Mouse (Mus musculus) spleen, adult 2 months (tissue): ENCODE data around the gene Kmt2e.

Source experiments
- CTCF ChIP-seq: fragments of 200-500 bp; IDR thresholded peaks from 2 replicates; pipeline ENCODE4 v1.5.1; 2011; ENCODE audit warnings: mild to moderate bottlenecking, inconsistent platforms; ENCODE audit not compliant: insufficient read depth, insufficient read length, insufficient replicate concordance; ENCODE audit errors: extremely low read depth
- POLR2A ChIP-seq: fragments of 200-500 bp; IDR thresholded peaks from 2 replicates; pipeline ENCODE4 v1.6.1; 2011; ENCODE audit warnings: low read depth, low read length, inconsistent platforms

DNA sequence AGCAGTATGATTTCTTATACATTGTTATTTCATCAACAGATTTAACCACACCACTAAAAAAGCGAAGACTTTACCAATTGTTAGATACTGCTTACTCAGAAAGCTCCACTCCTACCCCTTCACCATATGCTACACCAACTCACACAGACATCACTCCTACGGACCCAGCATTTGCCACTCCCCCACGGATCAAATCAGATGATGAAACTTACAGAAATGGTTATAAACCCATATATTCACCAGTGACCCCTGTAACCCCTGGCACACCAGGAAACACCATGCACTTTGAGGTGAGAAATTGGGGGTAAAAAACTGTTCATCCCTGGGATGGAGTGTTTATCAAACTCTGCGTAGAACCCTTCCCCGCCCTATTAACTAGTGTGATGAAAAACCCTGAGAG lies 62.7 kb downstream of the Kmt2e start:
- TF ChIP-seq CTCF: no peak
- no peak for TF ChIP-seq POLR2A
